Mouse (Mus musculus) ES-E14 (cell line): ENCODE measurements around the gene Syngr4. TPM values are rescaled to one million over a fixed set of nuclear protein-coding genes. Genes with fewer than 3 reads are reported as not detected.

Experiments used
- DNase-seq: peaks from one replicate; pipeline ENCODE4 v3.0.0-alpha.2; 2013; ENCODE audit warnings: low read depth, low spot score
- H3K27ac ChIP-seq: 2 replicates; pipeline ENCODE4 v1.5.1; 2012; ENCODE audit warnings: low read depth, mild to moderate bottlenecking, low read length, moderate library complexity, mixed read lengths; ENCODE audit not compliant: poor library complexity, insufficient read depth, severe bottlenecking
- H3K36me3 ChIP-seq: 2 replicates; pipeline ENCODE4 v1.6.1; 2012; ENCODE audit warnings: mild to moderate bottlenecking, low read length, moderate library complexity, mixed read lengths; ENCODE audit not compliant: control insufficient read depth, poor library complexity, insufficient read depth, severe bottlenecking
- H3K4me1 ChIP-seq, 2 experiments: fragments of 150-350 bp in 1 of 2; sonication (generic) in 1 of 2; 2 replicates each; pipeline ENCODE4 v1.6.1; 2012; ENCODE audit warnings: low read length in 2 of 2, mild to moderate bottlenecking in 1 of 2, mixed read lengths in 1 of 2; ENCODE audit not compliant: control insufficient read depth in 2 of 2, insufficient read depth in 2 of 2, poor library complexity in 1 of 2
- H3K4me3 ChIP-seq, 2 experiments: fragments of 150-350 bp in 1 of 2; sonication (generic) in 1 of 2; 2 replicates each; pipeline ENCODE4 v1.5.1; 2012; ENCODE audit warnings: low read length in 2 of 2, low read depth in 1 of 2, mild to moderate bottlenecking in 1 of 2, mixed read lengths in 1 of 2; ENCODE audit not compliant: insufficient read depth in 1 of 2, poor library complexity in 1 of 2, severe bottlenecking in 1 of 2
- H3K9ac ChIP-seq: 2 replicates; pipeline ENCODE4 v1.6.1; 2012; ENCODE audit warnings: low read depth, mild to moderate bottlenecking, low read length, mixed read lengths; ENCODE audit not compliant: poor library complexity, insufficient read depth, severe bottlenecking
- H3K9me3 ChIP-seq: fragments of 150-350 bp; sonication (generic); 2 replicates; pipeline ENCODE4 v1.6.1; 2012; ENCODE audit warnings: low read depth, mild to moderate bottlenecking, low read length; ENCODE audit not compliant: control insufficient read depth, insufficient read depth
- CHD2 ChIP-seq: IDR thresholded peaks from 2 replicates; pipeline ENCODE4 v1.6.1; 2014; ENCODE audit warnings: mild to moderate bottlenecking, low read depth, low read length, inconsistent platforms
- HCFC1 ChIP-seq: IDR thresholded peaks from 2 replicates; pipeline ENCODE4 v1.6.1; 2012; ENCODE audit warnings: low read length, inconsistent platforms, borderline replicate concordance; ENCODE audit not compliant: insufficient read depth
- MAFK ChIP-seq: IDR thresholded peaks from 2 replicates; pipeline ENCODE4 v1.6.1; 2014; ENCODE audit warnings: mild to moderate bottlenecking, low read depth, low read length, inconsistent platforms; ENCODE audit not compliant: insufficient read depth
- ZC3H11A ChIP-seq: IDR thresholded peaks from 2 replicates; pipeline ENCODE4 v1.6.1; 2012; ENCODE audit warnings: low read depth, mild to moderate bottlenecking, inconsistent platforms, low read length, borderline replicate concordance
- ZNF384 ChIP-seq: IDR thresholded peaks from 2 replicates; pipeline ENCODE4 v1.6.1; 2012; ENCODE audit warnings: low read depth, low read length, inconsistent platforms
- in situ Hi-C, 2 experiments: fragments of 600-800 bp; cut with MboI; formaldehyde crosslinking; loops; one replicate each; pipeline ENCODE4 v1.15.1; 2025; ENCODE audit warnings: low sequenced_read_pairs in 2 of 2, inconsistent platforms in 1 of 2; ENCODE audit not compliant: unreplicated experiment in 2 of 2
- total RNA-seq: library from RNA; depleted of rRNA; stranded (reverse); fragments of 300-350 nt; gene quantifications from 2 replicates; pipeline ENCODE4 v1.2.3, GENCODE M21; 2012

The Syngr4 gene
- total RNA-seq, 1 experiment, result not detected

- no peak for TF ChIP-seq ZC3H11A
- no peak for TF ChIP-seq ZNF384
- no peak; the same call in 1 of the 2 replicates for TF ChIP-seq CHD2
- TF ChIP-seq HCFC1, result peak; percentile 76
- no peak for TF ChIP-seq MAFK
- Histone ChIP-seq H3K4me1 (peaks cover 0 to 3% of the 10 kb centered on the region in 2 experiments; a peak in 2 of 4 replicates), H3K36me3 (no peaks in the 10 kb centered on the region; the same call in 1 of the 2 replicates), H3K4me3 (peak overlapping the region; percentile 77 to 87), H3K27ac (peak overlapping the region; percentile 92), H3K9ac (peak overlapping the region; percentile 84), H3K9me3 (no peaks in the 10 kb centered on the region)
- in situ Hi-C loops, result no loop called here
- DNase-seq, result no peak
Measured at GRCm38 (mm10) chr7:45897258-45897757, 794 bp upstream of the Syngr4 start.

- Histone ChIP-seq H3K27ac (no peak overlapping the region), H3K4me1 (peaks cover 0 to 3% of the 10 kb centered on the region in 2 experiments; a peak in 1 of 4 replicates), H3K4me3 (peak overlapping the region; percentile 22 to 87; a peak in 3 of 4 replicates), H3K9me3 (no peaks in the 10 kb centered on the region), H3K36me3 (no peaks in the 10 kb centered on the region; the same call in 1 of the 2 replicates), H3K9ac (peak overlapping the region; percentile 84)
- TF ChIP-seq HCFC1, result no peak
- TF ChIP-seq ZC3H11A, result no peak
- no peak for TF ChIP-seq MAFK
- no peak for TF ChIP-seq ZNF384
- no peak for TF ChIP-seq CHD2
- in situ Hi-C loops, result no loop called here
- DNase-seq, result no peak
Measured at GRCm38 (mm10) chr7:45895931-45896516, 490 bp downstream of the Syngr4 start.

- in situ Hi-C loops, result no loop called here
- Histone ChIP-seq H3K4me3 (no peak overlapping the region), H3K4me1 (peaks cover 0 to 3% of the 10 kb centered on the region in 2 experiments; a peak in 1 of 4 replicates), H3K27ac (no peak overlapping the region), H3K36me3 (no peaks in the 10 kb centered on the region), H3K9ac (no peak overlapping the region), H3K9me3 (no peaks in the 10 kb centered on the region)
- DNase-seq, result no peak
- TF ChIP-seq CHD2 (no peak), ZNF384 (no peak), HCFC1 (no peak), ZC3H11A (no peak), MAFK (no peak)
Measured at GRCm38 (mm10) chr7:45892651-45893050, 3.9 kb downstream of the Syngr4 start.

GRCm38 (mm10) chr7:45887246-45887645, 9.3 kb downstream of the Syngr4 start:
- Histone ChIP-seq H3K4me3 (no peak overlapping the region), H3K9ac (no peak overlapping the region)
- in situ Hi-C loops, result no loop called here

More at GRCm38 (mm10) chr7:45887246-45887645, 9.3 kb downstream of the Syngr4 start:
- no peaks in the 10 kb centered on the region for H3K9me3 ChIP-seq
- H3K36me3 ChIP-seq, result peaks cover 3% of the 10 kb centered on the region; the same call in 1 of the 2 replicates
- H3K4me1 ChIP-seq, result no peaks in the 10 kb centered on the region
- no peak overlapping the region for H3K27ac ChIP-seq
- TF ChIP-seq HCFC1 (no peak), ZC3H11A (no peak), CHD2 (no peak), MAFK (no peak), ZNF384 (no peak)
- no peak for DNase-seq
